Mouse (Mus musculus): ENCODE measurements at regions not wholly inside any gene's neighbourhood (a gene's known extent, or its start where the extent isn't known, plus 50 kb on each side); places are given as distances from the start of the nearest gene placed in this dataset.

GRCm38 (mm10) chr15:85665181-85665821 is 69.5 kb upstream of the Ppara start:
- no peak for TF ChIP-seq EP300 (optimal IDR thresholded peaks at IDR 0.05)
- no peak for TF ChIP-seq CTCF (IDR thresholded peaks at IDR 0.05; ENCODE audit: low read depth)
